Mouse (Mus musculus) lung, embryonic 14.5 days (tissue): ENCODE data around the gene Kcnj4. TPM values are rescaled to one million over a fixed set of nuclear protein-coding genes. Genes with fewer than 3 reads are reported as not detected.

Experiments
- ATAC-seq: fragments of 200-750 bp; cut with Nextera tagmentation; 2 replicates; pipeline ENCODE4 v1.8.0; 2017; ENCODE audit warnings: mild to moderate bottlenecking, moderate TSS enrichment, moderate library complexity; ENCODE audit not compliant: insufficient read depth
- DNase-seq: peaks from one replicate; pipeline ENCODE4 v3.0.0-alpha.2; 2015
- H3K27ac ChIP-seq: fragments of 300-500 bp; sonication (generic); 2 replicates; pipeline ENCODE4 v1.5.1; 2014; ENCODE audit warnings: low read depth, mild to moderate bottlenecking, moderate library complexity
- H3K27me3 ChIP-seq: fragments of 300-500 bp; sonication (generic); 2 replicates; pipeline ENCODE4 v1.6.1; 2014; ENCODE audit warnings: low read length, control low read depth; ENCODE audit not compliant: insufficient read depth
- H3K36me3 ChIP-seq: fragments of 300-500 bp; sonication (generic); 2 replicates; pipeline ENCODE4 v1.6.1; 2014; ENCODE audit warnings: control low read depth; ENCODE audit not compliant: insufficient read depth
- H3K4me1 ChIP-seq: fragments of 300-500 bp; sonication (generic); 2 replicates; pipeline ENCODE4 v1.6.1; 2014; ENCODE audit warnings: antibody characterized with exemption, control low read depth; ENCODE audit not compliant: insufficient read depth
- H3K4me2 ChIP-seq: fragments of 300-500 bp; sonication (generic); 2 replicates; pipeline ENCODE4 v1.6.1; 2014; ENCODE audit warnings: mild to moderate bottlenecking
- H3K4me3 ChIP-seq: fragments of 300-500 bp; sonication (generic); 2 replicates; pipeline ENCODE4 v1.5.1; 2014; ENCODE audit warnings: low read depth, low read length
- H3K9ac ChIP-seq: fragments of 300-500 bp; sonication (generic); 2 replicates; pipeline ENCODE4 v1.6.1; 2014
- H3K9me3 ChIP-seq: fragments of 300-500 bp; sonication (generic); 2 replicates; pipeline ENCODE4 v1.6.1; 2016; ENCODE audit warnings: low read depth, low read length, control low read depth
- CTCF ChIP-seq: IDR thresholded peaks from 2 replicates; pipeline ENCODE4 v1.5.1; 2016; ENCODE audit warnings: antibody characterized with exemption, low read depth
- WGBS: fragments of 180-500 bp; shearing (Covaris S2); extraction: QIAGEN DNeasy Blood & Tissue Kit; methylation state at CpG from one replicate; pipeline ENCODE4 v1.1.7; 2014; 5-methylcytosine and 5-hydroxymethylcytosine counted together
- polyA plus RNA-seq: library from polyadenylated mRNA; unstranded; fragments of >200 nt; fragmentation: Nextera tagmentation; extraction: Ambion mirVana; gene quantifications from 2 replicates; pipeline ENCODE4 v1.2.1, GENCODE M21; 2014

The Kcnj4 gene
- polyA plus RNA-seq, 1 experiment from 2014 or later: not detected

DNA sequence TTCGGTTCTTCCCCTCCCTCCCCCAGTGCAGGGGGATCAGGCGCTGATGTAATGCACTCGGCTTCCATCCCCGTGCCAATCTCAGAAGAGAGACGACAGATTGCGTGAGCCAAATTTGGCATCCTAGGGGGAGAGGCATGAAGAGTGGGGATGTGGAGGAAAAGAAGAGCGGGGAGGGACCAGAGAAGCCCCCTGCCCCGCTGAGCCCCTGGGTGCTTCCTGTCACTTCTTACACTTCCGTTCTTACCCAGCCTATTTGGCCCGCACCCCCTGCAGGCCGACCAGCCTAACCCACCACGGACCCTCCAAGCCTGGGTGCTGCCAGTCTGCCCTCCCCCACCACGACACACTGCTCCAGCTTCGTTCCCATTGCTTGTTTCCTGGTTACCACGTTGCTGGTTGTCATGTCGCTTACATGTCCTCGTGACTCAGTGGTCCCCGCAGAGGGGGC lies 2.1 kb downstream of the Kcnj4 start:
- TF ChIP-seq CTCF: no peak
- H3K36me3 ChIP-seq: no peaks in the 10 kb centered on the region
- H3K9me3 ChIP-seq: no peaks in the 10 kb centered on the region
- no peak overlapping the region for H3K4me2 ChIP-seq
- peaks cover 75% of the 10 kb centered on the region for H3K27me3 ChIP-seq
- ATAC-seq (no peak), DNase-seq (no peak)
- H3K27ac ChIP-seq: no peak overlapping the region
- H3K9ac ChIP-seq: no peak overlapping the region
- 11% methylated on average over 18 of the region's 18 CpGs for WGBS
- H3K4me3 ChIP-seq: no peak overlapping the region
- H3K4me1 ChIP-seq: no peaks in the 10 kb centered on the region; the same call in 1 of the 2 replicates

DNA sequence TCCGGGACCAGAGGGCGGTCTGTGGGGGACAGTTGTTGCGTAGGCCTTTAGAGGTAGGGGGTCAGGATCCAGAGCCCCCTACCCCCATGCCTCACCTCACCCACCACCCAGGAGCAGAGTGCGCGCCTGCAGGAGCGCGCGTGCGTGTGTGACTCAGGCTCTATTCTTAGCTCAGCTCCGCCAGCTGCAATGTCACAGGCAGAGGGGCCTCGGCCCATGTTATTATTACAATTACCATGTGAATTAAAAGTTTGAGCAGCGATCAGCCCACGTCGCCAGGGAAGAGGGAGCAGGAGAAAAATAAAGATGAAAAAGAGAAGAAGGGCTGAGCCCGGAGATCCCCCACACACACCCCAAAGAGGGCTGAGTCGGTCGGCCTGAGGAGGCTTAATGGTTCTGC lies 4.9 kb downstream of the Kcnj4 start:
- DNase-seq (no peak), ATAC-seq (no peak)
- TF ChIP-seq CTCF: no peak
- Histone ChIP-seq H3K36me3 (no peaks in the 10 kb centered on the region), H3K4me3 (no peak overlapping the region), H3K4me1 (no peaks in the 10 kb centered on the region), H3K4me2 (no peak overlapping the region), H3K9me3 (no peaks in the 10 kb centered on the region), H3K27me3 (peaks cover 47% of the 10 kb centered on the region), H3K27ac (no peak overlapping the region), H3K9ac (no peak overlapping the region)
- 61% methylated on average over 17 of the region's 17 CpGs for WGBS

DNA sequence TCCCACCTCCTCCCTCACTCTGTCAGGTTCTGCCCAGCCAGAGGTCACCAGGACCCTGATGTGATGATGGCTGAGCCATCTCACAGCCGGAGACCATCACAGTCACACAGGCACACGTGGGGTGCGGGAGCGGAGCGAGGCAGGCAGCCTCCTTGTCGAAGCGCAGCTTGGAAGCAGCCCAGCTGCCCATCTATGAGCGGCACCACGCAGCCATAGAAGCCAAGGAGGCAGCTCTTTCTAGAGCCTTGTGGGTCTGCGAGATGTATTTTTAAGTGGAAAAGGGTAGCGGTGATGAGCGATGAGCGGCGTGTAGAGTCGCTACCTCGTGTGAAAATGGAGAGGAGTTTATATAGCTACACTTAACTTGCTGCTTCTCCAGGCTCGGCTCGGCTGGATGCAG lies 11.5 kb downstream of the Kcnj4 start:
- H3K9me3 ChIP-seq: no peaks in the 10 kb centered on the region
- no peak overlapping the region for H3K27ac ChIP-seq
- peaks cover 22% of the 10 kb centered on the region; the same call in 1 of the 2 replicates for H3K27me3 ChIP-seq
- ATAC-seq (peak; percentile 47; the same call in 1 of the 2 replicates), DNase-seq (peak; percentile 48)
- H3K36me3 ChIP-seq: no peaks in the 10 kb centered on the region
- 15% methylated on average over 18 of the region's 18 CpGs for WGBS
- no peak overlapping the region for H3K9ac ChIP-seq
- H3K4me3 ChIP-seq: no peak overlapping the region
- H3K4me2 ChIP-seq: 0 out of 2 replicates have a peak overlapping the region, but pooled peaks have one; percentile 24
- no peaks in the 10 kb centered on the region for H3K4me1 ChIP-seq
- TF ChIP-seq CTCF: no peak

DNA sequence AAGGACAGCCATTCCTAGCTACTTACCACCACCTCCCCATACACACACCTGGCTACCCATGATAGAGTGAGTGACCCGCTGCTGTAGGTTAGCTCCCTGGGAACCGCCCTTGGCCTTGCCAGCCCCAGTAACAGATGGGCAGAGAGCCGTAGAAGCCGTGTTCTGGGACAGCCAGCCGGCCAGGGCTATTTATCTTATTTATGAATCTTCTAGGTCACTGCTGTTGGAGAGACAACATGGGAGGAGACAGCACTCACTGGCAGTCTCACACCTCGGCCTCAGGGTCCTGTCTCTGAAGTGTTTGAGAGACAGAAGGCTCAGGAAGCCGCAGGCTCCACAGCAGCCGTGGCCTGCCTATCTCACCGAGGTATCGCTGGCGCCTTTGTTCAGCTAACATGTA lies 15.6 kb downstream of the Kcnj4 start:
- ATAC-seq: no peak
- WGBS: 40% methylated on average over 11 of the region's 11 CpGs
- no peak overlapping the region for H3K27ac ChIP-seq
- no peak overlapping the region for H3K4me2 ChIP-seq
- H3K4me3 ChIP-seq: no peak overlapping the region
- peaks cover 22% of the 10 kb centered on the region; the same call in 1 of the 2 replicates for H3K27me3 ChIP-seq
- TF ChIP-seq CTCF: no peak
- H3K4me1 ChIP-seq: no peaks in the 10 kb centered on the region
- H3K9me3 ChIP-seq: no peaks in the 10 kb centered on the region
- no peak for DNase-seq
- no peak overlapping the region for H3K9ac ChIP-seq
- no peaks in the 10 kb centered on the region for H3K36me3 ChIP-seq

DNA sequence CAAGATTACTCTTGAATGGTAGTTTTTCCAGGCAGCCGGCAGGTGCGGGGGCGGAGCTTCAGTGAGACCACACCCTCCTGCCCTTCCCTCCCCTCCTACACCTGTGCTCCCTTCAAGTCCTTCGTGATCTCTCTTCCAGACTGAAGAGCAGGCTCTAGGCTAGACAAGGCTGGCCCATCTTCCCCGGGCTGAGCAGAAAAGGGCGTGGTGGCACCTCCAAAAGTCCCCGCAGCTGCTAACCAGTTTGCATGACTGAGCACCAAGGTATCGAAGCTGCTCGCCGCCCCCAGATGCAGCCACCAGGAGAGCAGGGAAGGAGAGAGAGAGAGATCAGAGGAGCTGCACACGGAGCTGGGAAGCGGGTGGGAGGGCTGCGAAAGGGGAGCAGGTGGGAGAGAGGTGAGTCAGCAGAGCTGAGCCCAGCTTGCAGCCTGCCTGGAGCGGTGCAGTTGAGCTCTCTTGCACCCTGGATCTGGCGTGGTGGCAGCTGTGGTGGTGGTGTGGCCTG lies 23.8 kb downstream of the Kcnj4 start:
- H3K27ac ChIP-seq: no peak overlapping the region
- H3K36me3 ChIP-seq: no peaks in the 10 kb centered on the region
- H3K9me3 ChIP-seq: no peaks in the 10 kb centered on the region
- no peak for TF ChIP-seq CTCF
- H3K27me3 ChIP-seq: 0 out of 2 replicates have a peak, but pooled peaks cover 4% of the 10 kb centered on the region
- peak; percentile 48 for DNase-seq
- WGBS: 9% methylated on average over 15 of the region's 15 CpGs
- ATAC-seq: no peak
- H3K4me1 ChIP-seq: no peaks in the 10 kb centered on the region
- no peak overlapping the region for H3K9ac ChIP-seq
- H3K4me2 ChIP-seq: peak overlapping the region; percentile 12; the same call in 1 of the 2 replicates
- H3K4me3 ChIP-seq: no peak overlapping the region

DNA sequence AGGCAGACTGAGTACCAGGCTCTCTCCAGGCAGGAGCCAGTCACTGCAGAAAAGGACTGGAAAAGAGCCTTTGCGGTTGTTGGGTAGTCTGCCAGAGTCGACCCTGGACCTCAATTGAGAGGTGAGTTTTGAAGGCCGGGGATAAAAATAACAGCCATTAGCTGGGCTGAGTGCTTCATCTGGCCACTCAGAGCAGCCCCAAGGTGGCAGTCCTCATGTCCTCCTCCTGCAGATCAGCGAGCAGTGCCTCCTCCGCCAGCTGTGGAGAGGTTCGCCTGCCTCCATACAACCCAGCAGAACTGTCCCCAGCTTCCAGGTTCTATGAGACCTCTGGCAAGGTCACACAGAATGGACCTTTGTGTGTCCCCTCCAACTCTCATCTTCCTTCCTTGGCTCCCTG lies 27.8 kb downstream of the Kcnj4 start:
- Histone ChIP-seq H3K4me1 (no peaks in the 10 kb centered on the region), H3K27me3 (0 out of 2 replicates have a peak, but pooled peaks cover 1% of the 10 kb centered on the region), H3K4me2 (no peak overlapping the region), H3K9ac (no peak overlapping the region), H3K4me3 (no peak overlapping the region), H3K27ac (no peak overlapping the region), H3K36me3 (no peaks in the 10 kb centered on the region), H3K9me3 (no peaks in the 10 kb centered on the region)
- no peak for DNase-seq
- TF ChIP-seq CTCF: no peak
- ATAC-seq: no peak
- 27% methylated on average over 6 of the region's 6 CpGs for WGBS

DNA sequence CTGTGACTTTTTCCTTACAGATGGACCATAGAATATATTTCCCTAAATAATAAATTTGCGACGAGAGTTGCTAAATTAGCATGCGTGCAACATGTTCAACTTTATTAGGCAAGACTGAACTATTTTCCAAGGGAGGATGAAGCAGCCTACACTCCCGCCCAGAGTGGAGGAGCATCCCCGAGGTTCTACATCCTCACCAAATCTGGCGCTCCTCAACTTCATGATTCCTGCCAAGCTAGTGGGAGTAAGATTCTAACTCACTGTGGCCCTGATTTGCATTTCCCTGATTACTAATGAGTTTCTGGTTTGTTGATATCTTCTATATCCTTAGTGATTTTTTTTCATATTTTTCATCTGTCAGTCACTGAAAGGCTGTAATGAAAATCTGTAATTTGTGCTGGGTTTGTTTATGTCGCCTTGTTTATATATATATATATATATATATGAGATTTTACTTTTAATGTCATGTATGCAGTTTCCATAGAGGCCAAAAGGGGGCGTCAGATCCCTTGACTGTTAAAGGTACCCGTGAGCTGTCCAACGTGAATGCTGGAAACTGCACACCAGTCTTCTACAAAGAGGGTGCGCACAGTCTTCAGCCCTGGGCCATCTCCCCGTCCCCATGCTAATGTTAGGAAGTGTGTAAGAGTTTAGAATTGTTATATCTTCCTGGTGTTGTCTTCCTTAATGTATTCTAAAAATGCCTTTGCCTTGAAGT lies 31.2 kb downstream of the Kcnj4 start:
- H3K9me3 ChIP-seq: no peaks in the 10 kb centered on the region
- H3K9ac ChIP-seq: no peak overlapping the region
- no peaks in the 10 kb centered on the region for H3K27me3 ChIP-seq
- H3K4me2 ChIP-seq: no peak overlapping the region
- peak; percentile 32 for TF ChIP-seq CTCF
- no peak overlapping the region for H3K4me3 ChIP-seq
- DNase-seq (peak; percentile 33), ATAC-seq (no peak)
- H3K4me1 ChIP-seq: no peaks in the 10 kb centered on the region
- no peaks in the 10 kb centered on the region for H3K36me3 ChIP-seq
- no peak overlapping the region for H3K27ac ChIP-seq
- 49% methylated on average over 12 of the region's 12 CpGs for WGBS
